Mouse (Mus musculus) liver, embryonic 14.5 days (tissue): ENCODE measurements around the gene F8.
"Not testable (repeated sequence)": the region's sequence is repeated elsewhere in the genome, so short reads cannot be mapped to it uniquely, and the experiment has no call there.

ENCODE experiments used
- CTCF ChIP-seq: IDR thresholded peaks from 2 replicates; pipeline ENCODE4 v1.5.1; 2016; ENCODE audit warnings: antibody characterized with exemption, low read depth, control low read depth
- EP300 ChIP-seq: IDR thresholded peaks from 2 replicates; pipeline ENCODE4 v1.6.1; 2016; ENCODE audit warnings: antibody characterized with exemption, low read depth

GRCm38 (mm10) chrX:75143124-75143555 lies 239.3 kb downstream of the F8 start:
- TF ChIP-seq CTCF, EP300: not testable (repeated sequence)
